Mouse (Mus musculus) forebrain, embryonic 14.5 days (tissue): Measurements from ENCODE around the gene Wnt3a. TPM values are rescaled to one million over a fixed set of nuclear protein-coding genes. Genes with fewer than 3 reads are reported as not detected.

Experiments
- microRNA-seq: library from miRNA; unstranded; fragments of <30 nt; microRNA quantifications from one replicate; pipeline ENCODE4, GENCODE M21; 2016
- polyA plus RNA-seq: library from polyadenylated mRNA; unstranded; fragments of >200 nt; fragmentation: Nextera tagmentation; extraction: Ambion mirVana; gene quantifications from 2 replicates; pipeline ENCODE4 v1.2.1, GENCODE M21; 2014

The Wnt3a gene
- polyA plus RNA-seq, 1 experiment from 2014 or later, result 1.1 TPM

Small RNA genes within 50 kb of the gene (microRNA-seq; reads per million reads assigned to microRNA genes)
- gene Gm24756, result not detected

Other genes starting within 250 kb of the Wnt3a start
- gene Obscn, start 154.3 kb downstream of the Wnt3a start, polyA plus RNA-seq, result 0.05 and 0.20 TPM in 2 replicates
- 3.3 and 3.7 TPM in 2 replicates for gene Iba57, start 127.0 kb downstream of the Wnt3a start, polyA plus RNA-seq
- gene Gjc2, start 107.5 kb downstream of the Wnt3a start, polyA plus RNA-seq, result 0.10 TPM in 1 of 2 replicates, not detected in the other
- gene Guk1, start 98.5 kb downstream of the Wnt3a start, polyA plus RNA-seq, result 198 and 199 TPM in 2 replicates
- gene Mrpl55, start 88.3 kb downstream of the Wnt3a start, polyA plus RNA-seq, result 109 and 119 TPM in 2 replicates
- gene 2310033P09Rik, start 82.4 kb downstream of the Wnt3a start, polyA plus RNA-seq, result 27.7 and 30.5 TPM in 2 replicates
- gene Arf1, start 62.5 kb downstream of the Wnt3a start, polyA plus RNA-seq, result 666 and 687 TPM in 2 replicates
- 1.4 and 1.6 TPM in 2 replicates for gene Wnt9a, start 16.2 kb upstream of the Wnt3a start, polyA plus RNA-seq
- not detected in 2 replicates for gene Prss38, start 84.9 kb upstream of the Wnt3a start, polyA plus RNA-seq
- gene Jmjd4, start 159.3 kb upstream of the Wnt3a start, polyA plus RNA-seq, result 12.0 and 12.4 TPM in 2 replicates
- 428 and 481 TPM in 2 replicates for gene Snap47, start 160.4 kb upstream of the Wnt3a start, polyA plus RNA-seq
- 17.5 and 19.8 TPM in 2 replicates for gene Zfp867, start 181.7 kb upstream of the Wnt3a start, polyA plus RNA-seq
- 11.4 and 13.1 TPM in 2 replicates for gene Zkscan17, start 236.0 kb upstream of the Wnt3a start, polyA plus RNA-seq